Mouse (Mus musculus) stomach, postnatal 0 days (tissue): ENCODE measurements at regions not wholly inside any gene's neighbourhood (a gene's known extent, or its start where the extent isn't known, plus 50 kb on each side); places are given as distances from the start of the nearest gene placed in this dataset.

Experiments
- ATAC-seq: fragments of 200-750 bp; cut with Nextera tagmentation; 2 replicates; pipeline ENCODE4 v1.8.0; 2017; ENCODE audit not compliant: low FRiP score, low TSS enrichment
- DNase-seq: peaks from one replicate; pipeline ENCODE4 v3.0.0-alpha.2; 2016; ENCODE audit warnings: low spot score
- H3K27ac ChIP-seq: fragments of 300-500 bp; sonication (generic); replicated peaks from 2 replicates; pipeline ENCODE4 v1.5.1; 2014; ENCODE audit warnings: mild to moderate bottlenecking, control low read depth
- H3K27me3 ChIP-seq: fragments of 300-500 bp; sonication (generic); 2 replicates; pipeline ENCODE4 v1.6.1; 2014; ENCODE audit warnings: low read length; ENCODE audit not compliant: control insufficient read depth, insufficient read depth
- H3K36me3 ChIP-seq: fragments of 300-500 bp; sonication (generic); 2 replicates; pipeline ENCODE4 v1.6.1; 2014; ENCODE audit warnings: low read length, mixed read lengths; ENCODE audit not compliant: control insufficient read depth, insufficient read depth
- H3K4me1 ChIP-seq: fragments of 300-500 bp; sonication (generic); replicated peaks from 2 replicates; pipeline ENCODE4 v1.6.1; 2014; ENCODE audit warnings: antibody characterized with exemption; ENCODE audit not compliant: control insufficient read depth, insufficient read depth
- H3K4me2 ChIP-seq: fragments of 300-500 bp; sonication (generic); replicated peaks from 2 replicates; pipeline ENCODE4 v1.6.1; 2014; ENCODE audit warnings: low read depth, mild to moderate bottlenecking, control low read depth, moderate library complexity
- H3K4me3 ChIP-seq: fragments of 300-500 bp; sonication (generic); 2 replicates; pipeline ENCODE4 v1.5.1; 2014; ENCODE audit warnings: low read depth, low read length, control low read depth
- H3K9ac ChIP-seq: fragments of 300-500 bp; sonication (generic); 2 replicates; pipeline ENCODE4 v1.6.1; 2014; ENCODE audit warnings: mild to moderate bottlenecking, low read length, control low read depth, mixed read lengths
- H3K9me3 ChIP-seq: fragments of 300-500 bp; sonication (generic); 2 replicates; pipeline ENCODE4 v1.6.1; 2016; ENCODE audit warnings: low read length; ENCODE audit not compliant: control insufficient read depth
- CTCF ChIP-seq: IDR thresholded peaks from 2 replicates; pipeline ENCODE4 v1.5.1; 2016; ENCODE audit warnings: antibody characterized with exemption, low read depth, mild to moderate bottlenecking, moderate library complexity
- EP300 ChIP-seq: optimal IDR thresholded peaks from 2 replicates; pipeline ENCODE3; 2016; ENCODE audit warnings: antibody characterized with exemption
- WGBS: fragments of 180-500 bp; shearing (Covaris S2); extraction: QIAGEN DNeasy Blood & Tissue Kit; methylation state at CpG from one replicate; pipeline ENCODE4 v1.1.7; 2014; 5-methylcytosine and 5-hydroxymethylcytosine counted together

DNA sequence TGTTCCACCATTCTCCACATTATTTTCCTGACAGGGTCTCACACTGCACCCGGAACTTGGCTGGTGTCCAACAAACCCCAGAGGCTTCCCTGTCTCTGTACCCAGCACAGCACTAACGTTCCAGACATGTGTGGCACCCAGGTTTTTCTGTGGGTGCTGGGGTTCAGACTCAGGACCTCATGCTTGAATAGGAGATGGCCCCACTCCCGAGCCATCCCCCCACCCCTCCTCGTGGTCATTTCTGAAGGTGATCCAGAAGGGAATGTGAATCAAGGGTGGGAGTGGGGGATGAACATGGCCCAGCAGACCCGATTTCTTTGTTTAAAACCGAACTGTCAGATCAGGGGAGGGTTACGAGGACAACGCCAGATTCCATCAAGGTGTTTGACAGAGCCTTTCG, 245.6 kb downstream of the Tbc1d1 start:
- no peak for DNase-seq
- no peaks in the 10 kb centered on the region for H3K27me3 ChIP-seq
- H3K36me3 ChIP-seq: no peaks in the 10 kb centered on the region
- no peaks in the 10 kb centered on the region for H3K9me3 ChIP-seq
- no peak overlapping the region for H3K9ac ChIP-seq
- H3K27ac ChIP-seq: no peak overlapping the region
- H3K4me1 ChIP-seq: no peaks in the 10 kb centered on the region
- no peak overlapping the region for H3K4me2 ChIP-seq
- no peak for ATAC-seq
- 57% methylated on average over 9 of the region's 9 CpGs for WGBS
- TF ChIP-seq CTCF (no peak), EP300 (no peak)
- no peak overlapping the region for H3K4me3 ChIP-seq

DNA sequence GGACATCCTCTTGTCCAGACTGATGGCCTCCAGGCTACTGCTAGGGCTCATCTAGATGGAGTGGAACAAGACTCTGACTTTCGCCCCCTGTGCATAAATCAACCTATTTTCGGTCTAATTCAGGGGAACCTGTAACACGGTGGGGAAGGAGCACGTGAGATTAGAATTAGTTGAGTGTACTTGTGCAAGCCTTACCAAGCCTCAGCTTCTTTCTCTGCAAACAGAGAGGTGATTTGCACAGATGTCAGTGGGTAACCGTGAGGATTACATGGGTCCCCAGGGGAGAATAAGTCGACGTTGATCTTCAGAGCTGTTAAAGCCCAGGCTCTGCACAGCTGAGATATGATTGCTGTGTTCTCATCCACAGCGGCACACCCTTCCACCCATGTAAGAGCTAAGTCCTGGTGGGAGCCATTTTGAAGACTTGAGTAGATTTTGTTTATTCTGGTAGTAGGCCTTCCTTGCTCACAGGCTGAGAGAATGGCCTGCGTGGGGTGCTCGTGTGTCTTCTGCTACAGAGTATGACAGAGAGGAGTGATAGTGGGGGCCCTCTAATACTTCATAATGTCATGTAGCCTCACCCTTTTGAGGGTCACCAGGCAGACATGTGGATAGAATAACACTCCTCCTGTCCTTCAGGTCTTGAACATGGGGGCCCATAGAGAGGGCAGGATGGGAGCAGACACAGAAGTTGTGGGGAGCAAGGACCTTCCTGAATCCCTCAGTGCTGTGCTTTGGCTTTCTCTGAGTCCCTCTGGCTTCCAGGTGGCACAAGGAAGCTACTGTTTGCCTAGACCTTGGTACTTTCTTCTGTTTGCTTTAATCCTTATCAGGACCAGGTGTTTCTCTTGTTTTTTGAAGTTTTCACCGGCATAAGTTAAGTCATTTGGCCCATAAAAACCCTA, 247.2 kb downstream of the Tbc1d1 start:
- WGBS: 67% methylated on average over 11 of the region's 11 CpGs
- H3K27ac ChIP-seq: no peak overlapping the region

DNA sequence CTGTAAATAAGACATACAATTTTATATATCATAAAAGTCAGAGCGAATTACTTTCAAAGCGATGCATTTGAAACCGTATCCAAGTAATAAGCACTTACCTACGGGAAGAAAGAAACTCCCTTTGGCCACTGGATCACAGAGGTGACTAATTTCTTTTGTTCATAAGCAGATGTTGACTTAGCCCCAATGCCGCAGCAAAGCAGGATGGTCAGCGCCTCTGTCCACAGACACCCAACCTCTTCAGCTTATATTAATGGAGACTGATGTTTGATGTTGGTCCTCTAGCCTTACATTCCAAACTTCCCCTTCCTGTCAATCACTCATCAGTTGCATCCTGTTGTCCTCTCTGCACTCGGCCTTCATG, 247.9 kb downstream of the Tbc1d1 start:
- ATAC-seq (peak; percentile 56; the same call in 1 of the 2 replicates), DNase-seq (peak; percentile 19)
- Histone ChIP-seq H3K9me3 (no peaks in the 10 kb centered on the region), H3K4me3 (no peak overlapping the region), H3K9ac (no peak overlapping the region), H3K27me3 (no peaks in the 10 kb centered on the region), H3K4me2 (no peak overlapping the region), H3K36me3 (no peaks in the 10 kb centered on the region), H3K27ac (no peak overlapping the region), H3K4me1 (no peaks in the 10 kb centered on the region)
- 65% methylated on average over 7 of the region's 7 CpGs for WGBS
- no peak for TF ChIP-seq CTCF
- no peak for TF ChIP-seq EP300

More for the DNA sequence above, 247.2 kb downstream of the Tbc1d1 start:
- Histone ChIP-seq H3K36me3 (no peaks in the 10 kb centered on the region), H3K4me3 (no peak overlapping the region), H3K9ac (no peak overlapping the region), H3K27me3 (no peaks in the 10 kb centered on the region), H3K9me3 (no peaks in the 10 kb centered on the region), H3K4me1 (no peaks in the 10 kb centered on the region), H3K4me2 (no peak overlapping the region)
- no peak for TF ChIP-seq CTCF
- DNase-seq (peak; percentile 19), ATAC-seq (peak; percentile 56; the same call in 1 of the 2 replicates)

DNA sequence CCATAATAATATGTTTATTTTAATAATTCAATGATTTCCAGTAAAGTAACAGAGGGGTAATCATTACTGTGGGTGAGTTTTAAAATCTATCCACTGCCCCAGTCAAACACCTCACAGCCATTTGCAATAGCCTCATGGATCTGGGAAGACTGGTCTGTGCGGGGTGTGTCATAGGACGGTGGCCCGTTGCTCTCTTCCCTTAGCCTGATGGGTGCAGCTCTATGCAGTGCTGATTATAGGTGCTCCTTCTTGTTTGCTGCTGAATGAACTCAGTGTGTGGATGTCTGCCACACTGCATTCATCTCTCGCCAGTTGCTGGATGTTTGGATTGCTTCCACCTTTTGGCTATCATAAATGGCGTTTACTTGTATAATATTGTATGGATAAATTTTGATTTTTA, 248.4 kb downstream of the Tbc1d1 start:
- TF ChIP-seq CTCF: no peak
- no peak for TF ChIP-seq EP300
- 83% methylated on average over 5 of the region's 5 CpGs for WGBS

GRCm38 (mm10) chr5:64408938-64409337, 252.8 kb downstream of the Tbc1d1 start:
- H3K27ac ChIP-seq: no peak overlapping the region
- H3K27me3 ChIP-seq: no peaks in the 10 kb centered on the region
- WGBS: 78% methylated on average over 3 of the region's 3 CpGs
- TF ChIP-seq CTCF (peak; percentile 35), EP300 (no peak)
- H3K4me1 ChIP-seq: no peaks in the 10 kb centered on the region
- no peak overlapping the region for H3K4me2 ChIP-seq
- H3K9me3 ChIP-seq: no peaks in the 10 kb centered on the region
- no peak overlapping the region for H3K9ac ChIP-seq
- no peak overlapping the region for H3K4me3 ChIP-seq
- no peaks in the 10 kb centered on the region for H3K36me3 ChIP-seq
- ATAC-seq (no peak), DNase-seq (no peak)

More for the DNA sequence above, 248.4 kb downstream of the Tbc1d1 start:
- Histone ChIP-seq H3K4me3 (no peak overlapping the region), H3K9me3 (no peaks in the 10 kb centered on the region), H3K4me2 (no peak overlapping the region), H3K9ac (no peak overlapping the region), H3K27ac (no peak overlapping the region), H3K4me1 (no peaks in the 10 kb centered on the region), H3K36me3 (no peaks in the 10 kb centered on the region), H3K27me3 (no peaks in the 10 kb centered on the region)
- 0 out of 2 replicates have a peak, but pooled peaks have one; percentile 62 for ATAC-seq
- DNase-seq: peak; percentile 8

- Histone ChIP-seq H3K4me3 (no peak overlapping the region), H3K27me3 (no peaks in the 10 kb centered on the region), H3K9me3 (no peaks in the 10 kb centered on the region), H3K4me1 (no peaks in the 10 kb centered on the region), H3K36me3 (no peaks in the 10 kb centered on the region), H3K9ac (no peak overlapping the region), H3K27ac (no peak overlapping the region), H3K4me2 (no peak overlapping the region)
- TF ChIP-seq CTCF: no peak
- TF ChIP-seq EP300: no peak
- ATAC-seq (peak; percentile 83), DNase-seq (peak; percentile 52)
- WGBS: 34% methylated on average over 7 of the region's 7 CpGs
Measured at GRCm38 (mm10) chr5:64410621-64411020, 254.5 kb downstream of the Tbc1d1 start.
